Mouse (Mus musculus): ENCODE results near the gene Anxa4. TPM values are rescaled to one million over a fixed set of nuclear protein-coding genes. Genes with fewer than 3 reads are reported as not detected.

Gene Anxa4
- polyA plus RNA-seq, 1 experiment: 21.6 TPM

GRCm38 (mm10) chr6:86806455-86807086 lies 13.2 kb upstream of the Anxa4 start:
- TF ChIP-seq FLI1 (IDR thresholded peaks at IDR 0.05; ENCODE audit: low read length) (no peak), GATA1 (IDR thresholded peaks at IDR 0.05; ENCODE audit: borderline replicate concordance, low read length) (no peak)
- Histone ChIP-seq H3K27me3 (replicated peaks) (peaks cover 14% of the 10 kb centered on the region), H3K36me3 (replicated peaks; ENCODE audit: low read length) (no peaks in the 10 kb centered on the region), H3K4me3 (replicated peaks) (peak overlapping the region; percentile 56), H3K4me1 (peaks cover 32% of the 10 kb centered on the region), H3K9me3 (no peaks in the 10 kb centered on the region)

- no peak overlapping the region for H3K4me3 ChIP-seq (replicated peaks)
- no peaks in the 10 kb centered on the region for H3K36me3 ChIP-seq (replicated peaks; ENCODE audit: low read length)
- H3K4me1 ChIP-seq: peaks cover 29% of the 10 kb centered on the region
- peaks cover 13% of the 10 kb centered on the region for H3K27me3 ChIP-seq (replicated peaks)
- TF ChIP-seq GATA1 (IDR thresholded peaks at IDR 0.05; ENCODE audit: borderline replicate concordance, low read length): no peak
- TF ChIP-seq FLI1 (IDR thresholded peaks at IDR 0.05; ENCODE audit: low read length): no peak
- no peaks in the 10 kb centered on the region for H3K9me3 ChIP-seq
Observed at GRCm38 (mm10) chr6:86804646-86805045, 11.3 kb upstream of the Anxa4 start.

GRCm38 (mm10) chr6:86801431-86801830 lies 8.0 kb upstream of the Anxa4 start:
- Histone ChIP-seq H3K9me3 (no peaks in the 10 kb centered on the region), H3K4me1 (peaks cover 18% of the 10 kb centered on the region), H3K36me3 (replicated peaks; ENCODE audit: low read length) (no peaks in the 10 kb centered on the region), H3K4me3 (replicated peaks) (no peak overlapping the region), H3K27me3 (replicated peaks) (peaks cover 28% of the 10 kb centered on the region)
- TF ChIP-seq GATA1 (IDR thresholded peaks at IDR 0.05; ENCODE audit: borderline replicate concordance, low read length) (no peak), FLI1 (IDR thresholded peaks at IDR 0.05; ENCODE audit: low read length) (no peak)

GRCm38 (mm10) chr6:86800467-86800866 lies 7.1 kb upstream of the Anxa4 start:
- no peak overlapping the region for H3K4me3 ChIP-seq (replicated peaks)
- peaks cover 30% of the 10 kb centered on the region for H3K27me3 ChIP-seq (replicated peaks)
- H3K9me3 ChIP-seq: no peaks in the 10 kb centered on the region
- no peaks in the 10 kb centered on the region for H3K36me3 ChIP-seq (replicated peaks; ENCODE audit: low read length)
- H3K4me1 ChIP-seq: peaks cover 14% of the 10 kb centered on the region
- TF ChIP-seq FLI1 (IDR thresholded peaks at IDR 0.05; ENCODE audit: low read length) (no peak), GATA1 (IDR thresholded peaks at IDR 0.05; ENCODE audit: borderline replicate concordance, low read length) (no peak)

DNA sequence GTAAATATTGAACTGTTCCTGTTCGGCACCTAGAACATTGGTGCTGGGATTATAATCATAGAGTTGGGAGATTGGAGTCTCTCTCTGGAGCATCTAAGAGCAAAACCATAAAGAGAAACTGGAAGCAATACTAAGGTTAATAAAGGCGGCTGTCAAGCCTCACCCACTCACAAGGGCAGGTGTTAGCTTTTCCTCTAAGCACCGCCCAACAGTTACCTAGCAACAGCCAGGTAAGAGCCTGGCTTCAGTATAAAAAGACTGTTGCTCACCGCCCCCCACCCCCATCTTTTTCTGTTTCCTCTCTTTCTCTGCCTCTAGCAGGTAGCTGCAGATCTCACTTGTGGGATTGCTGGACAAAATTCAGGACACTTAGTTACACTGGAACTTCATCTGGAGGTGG lies 4.1 kb upstream of the Anxa4 start:
- Histone ChIP-seq H3K27me3 (replicated peaks) (peaks cover 29% of the 10 kb centered on the region), H3K36me3 (replicated peaks; ENCODE audit: low read length) (no peaks in the 10 kb centered on the region), H3K4me3 (replicated peaks) (no peak overlapping the region), H3K4me1 (peaks cover 23% of the 10 kb centered on the region), H3K9me3 (no peaks in the 10 kb centered on the region)
- TF ChIP-seq FLI1 (IDR thresholded peaks at IDR 0.05; ENCODE audit: low read length): no peak
- TF ChIP-seq GATA1 (IDR thresholded peaks at IDR 0.05; ENCODE audit: borderline replicate concordance, low read length): no peak

DNA sequence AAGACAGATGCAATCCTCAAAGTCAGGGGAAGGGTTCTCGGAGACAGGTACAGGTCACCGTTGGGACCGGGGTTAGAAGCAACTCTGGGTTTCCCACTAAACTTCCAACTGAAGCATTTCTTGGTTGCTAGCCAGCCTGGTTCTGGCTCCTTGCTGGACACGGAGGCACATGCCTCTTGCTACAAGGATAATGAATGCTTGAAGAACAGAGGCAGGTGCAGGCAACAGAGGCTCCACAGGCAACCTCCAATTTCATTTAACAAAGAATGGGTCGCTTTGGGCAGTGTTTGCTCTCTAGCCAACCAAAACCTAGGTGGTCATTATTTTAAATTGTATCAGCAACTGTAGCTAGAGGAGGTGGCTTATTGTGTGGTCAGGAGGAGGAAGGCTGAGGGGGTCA lies 573 bp upstream of the Anxa4 start:
- Histone ChIP-seq H3K4me1 (peaks cover 27% of the 10 kb centered on the region), H3K4me3 (replicated peaks) (peak overlapping the region; percentile 92)

GRCm38 (mm10) chr6:86790351-86790943 lies 2.9 kb downstream of the Anxa4 start:
- Histone ChIP-seq H3K4me1 (peaks cover 33% of the 10 kb centered on the region), H3K27me3 (replicated peaks) (peaks cover 11% of the 10 kb centered on the region), H3K36me3 (replicated peaks; ENCODE audit: low read length) (peaks cover 5% of the 10 kb centered on the region), H3K9me3 (no peaks in the 10 kb centered on the region), H3K4me3 (replicated peaks) (no peak overlapping the region)
- TF ChIP-seq FLI1 (IDR thresholded peaks at IDR 0.05; ENCODE audit: low read length) (no peak), GATA1 (IDR thresholded peaks at IDR 0.05; ENCODE audit: borderline replicate concordance, low read length) (no peak)

More for the DNA sequence above, 573 bp upstream of the Anxa4 start:
- no peak for TF ChIP-seq FLI1 (IDR thresholded peaks at IDR 0.05; ENCODE audit: low read length)
- TF ChIP-seq GATA1 (IDR thresholded peaks at IDR 0.05; ENCODE audit: borderline replicate concordance, low read length): no peak
- Histone ChIP-seq H3K36me3 (replicated peaks; ENCODE audit: low read length) (peaks cover 3% of the 10 kb centered on the region), H3K27me3 (replicated peaks) (peaks cover 28% of the 10 kb centered on the region), H3K9me3 (no peaks in the 10 kb centered on the region)

DNA sequence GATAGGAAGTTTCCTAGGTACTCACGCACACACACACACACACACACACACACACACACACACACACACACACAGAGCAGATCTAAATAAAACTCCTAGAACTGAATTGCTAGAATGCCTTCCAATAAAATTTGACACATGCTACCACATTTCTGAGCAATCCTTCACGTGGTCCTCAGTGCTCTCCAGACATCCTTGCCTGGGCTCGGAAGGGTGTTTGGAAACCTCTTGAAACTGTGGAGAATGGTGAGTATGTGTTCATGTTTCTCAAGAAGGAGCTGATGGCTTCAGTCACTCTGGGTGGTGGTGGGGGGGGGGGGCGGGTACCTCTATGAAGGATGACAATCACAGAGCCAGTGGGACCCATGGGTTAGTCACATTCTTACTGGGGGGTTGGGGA lies 5.1 kb downstream of the Anxa4 start:
- Histone ChIP-seq H3K9me3 (no peaks in the 10 kb centered on the region), H3K36me3 (replicated peaks; ENCODE audit: low read length) (peaks cover 5% of the 10 kb centered on the region), H3K27me3 (replicated peaks) (peaks cover 11% of the 10 kb centered on the region), H3K4me1 (peaks cover 30% of the 10 kb centered on the region), H3K4me3 (replicated peaks) (no peak overlapping the region)
- TF ChIP-seq FLI1 (IDR thresholded peaks at IDR 0.05; ENCODE audit: low read length) (no peak), GATA1 (IDR thresholded peaks at IDR 0.05; ENCODE audit: borderline replicate concordance, low read length) (no peak)

GRCm38 (mm10) chr6:86786545-86786944 lies 6.8 kb downstream of the Anxa4 start:
- H3K9me3 ChIP-seq: no peaks in the 10 kb centered on the region
- peaks cover 6% of the 10 kb centered on the region for H3K27me3 ChIP-seq (replicated peaks)
- peaks cover 5% of the 10 kb centered on the region for H3K36me3 ChIP-seq (replicated peaks; ENCODE audit: low read length)
- no peak overlapping the region for H3K4me3 ChIP-seq (replicated peaks)
- peaks cover 19% of the 10 kb centered on the region for H3K4me1 ChIP-seq
- no peak for TF ChIP-seq GATA1 (IDR thresholded peaks at IDR 0.05; ENCODE audit: borderline replicate concordance, low read length)
- TF ChIP-seq FLI1 (IDR thresholded peaks at IDR 0.05; ENCODE audit: low read length): no peak

- Histone ChIP-seq H3K36me3 (replicated peaks; ENCODE audit: low read length) (peaks cover 5% of the 10 kb centered on the region), H3K27me3 (replicated peaks) (peaks cover 3% of the 10 kb centered on the region), H3K4me3 (replicated peaks) (no peak overlapping the region), H3K4me1 (peaks cover 20% of the 10 kb centered on the region), H3K9me3 (no peaks in the 10 kb centered on the region)
- TF ChIP-seq GATA1 (IDR thresholded peaks at IDR 0.05; ENCODE audit: borderline replicate concordance, low read length) (no peak), FLI1 (IDR thresholded peaks at IDR 0.05; ENCODE audit: low read length) (no peak)
Observed at GRCm38 (mm10) chr6:86784739-86785138, 8.6 kb downstream of the Anxa4 start.

Measured in megakaryocyte, embryonic 14.5 days (primary cell).